Mouse (Mus musculus): ENCODE results near the gene Hpse2.

Gene Hpse2

GRCm38 (mm10) chr19:42857096-42857495, 531.1 kb downstream of the Hpse2 start:
- in situ Hi-C loops (cut with MboI, MseI), result no loop called here

GRCm38 (mm10) chr19:42855649-42856048, 532.5 kb downstream of the Hpse2 start:
- in situ Hi-C loops (cut with MboI, MseI), result no loop called here

- in situ Hi-C loops (cut with MboI, MseI), result no loop called here
Observed at GRCm38 (mm10) chr19:42850444-42850843, 537.7 kb downstream of the Hpse2 start.

GRCm38 (mm10) chr19:42839621-42840294, 548.4 kb downstream of the Hpse2 start:
- in situ Hi-C loops (cut with MboI, MseI), result loop anchor here (25.0 kb wide), 1 partner anchor 1973 kb away; no protein-coding TSS in a partner anchor

GRCm38 (mm10) chr19:42839118-42839517, 549.0 kb downstream of the Hpse2 start:
- in situ Hi-C loops (cut with MboI, MseI), result loop anchor here (25.0 kb wide), 1 partner anchor 1973 kb away; no protein-coding TSS in a partner anchor

- in situ Hi-C loops (cut with MboI, MseI), result loop anchor here (25.0 kb wide), 1 partner anchor 1974 kb away; no protein-coding TSS in a partner anchor
Observed at GRCm38 (mm10) chr19:42838271-42838670, 549.9 kb downstream of the Hpse2 start.

GRCm38 (mm10) chr19:42837591-42837990, 550.6 kb downstream of the Hpse2 start:
- in situ Hi-C loops (cut with MboI, MseI), result loop anchor here (25.0 kb wide), 1 partner anchor 1975 kb away; no protein-coding TSS in a partner anchor

- in situ Hi-C loops (cut with MboI, MseI), result loop anchor here (25.0 kb wide), 1 partner anchor 1979 kb away; no protein-coding TSS in a partner anchor
Observed at GRCm38 (mm10) chr19:42833126-42833525, 555.0 kb downstream of the Hpse2 start.

GRCm38 (mm10) chr19:42832251-42832650, 555.9 kb downstream of the Hpse2 start:
- in situ Hi-C loops (cut with MboI, MseI), result loop anchor here (25.0 kb wide), 1 partner anchor 1980 kb away; no protein-coding TSS in a partner anchor

- in situ Hi-C loops (cut with MboI, MseI), result loop anchor here (25.0 kb wide), 1 partner anchor 1983 kb away; no protein-coding TSS in a partner anchor
Observed at GRCm38 (mm10) chr19:42829196-42829595, 559.0 kb downstream of the Hpse2 start.

GRCm38 (mm10) chr19:42827843-42828242, 560.3 kb downstream of the Hpse2 start:
- in situ Hi-C loops (cut with MboI, MseI), result loop anchor here (25.0 kb wide), 1 partner anchor 1984 kb away; no protein-coding TSS in a partner anchor

- in situ Hi-C loops (cut with MboI, MseI), result no loop called here
Observed at GRCm38 (mm10) chr19:42820109-42820508, 568.0 kb downstream of the Hpse2 start.

GRCm38 (mm10) chr19:42817761-42818160, 570.4 kb downstream of the Hpse2 start:
- in situ Hi-C loops (cut with MboI, MseI), result no loop called here

GRCm38 (mm10) chr19:42816261-42816660, 571.9 kb downstream of the Hpse2 start:
- in situ Hi-C loops (cut with MboI, MseI), result no loop called here

GRCm38 (mm10) chr19:42810140-42810539, 578.0 kb downstream of the Hpse2 start:
- in situ Hi-C loops (cut with MboI, MseI), result no loop called here

- in situ Hi-C loops (cut with MboI, MseI), result no loop called here
Observed at GRCm38 (mm10) chr19:42809491-42809890, 578.7 kb downstream of the Hpse2 start.

GRCm38 (mm10) chr19:42797866-42798265, 590.3 kb downstream of the Hpse2 start:
- in situ Hi-C loops (cut with MboI, MseI), result loop anchor here (5.0 to 25.0 kb wide), 2 partner anchors 594 to 689 kb away; no protein-coding TSS in a partner anchor

GRCm38 (mm10) chr19:42795801-42796200, 592.4 kb downstream of the Hpse2 start:
- in situ Hi-C loops (cut with MboI, MseI), result loop anchor here (5.0 to 25.0 kb wide), 2 partner anchors 596 to 692 kb away; no protein-coding TSS in a partner anchor

GRCm38 (mm10) chr19:42794914-42795613, 593.1 kb downstream of the Hpse2 start:
- in situ Hi-C loops (cut with MboI, MseI), result loop anchor here (5.0 to 25.0 kb wide), 3 partner anchors 512 to 692 kb away; no protein-coding TSS in a partner anchor

GRCm38 (mm10) chr19:42788311-42788710, 599.8 kb downstream of the Hpse2 start:
- in situ Hi-C loops (cut with MboI, MseI), result loop anchor here (25.0 kb wide), 1 partner anchor 699 kb away; no protein-coding TSS in a partner anchor

GRCm38 (mm10) chr19:42785562-42786220, 602.5 kb downstream of the Hpse2 start:
- in situ Hi-C loops (cut with MboI, MseI), result loop anchor here (25.0 kb wide), 1 partner anchor 702 kb away; no protein-coding TSS in a partner anchor

Measured in T-helper 2 cell (primary cell).